Mouse (Mus musculus): ENCODE data around the gene Hadh.

Gene Hadh

GRCm38 (mm10) chr3:131214841-131215240, 57.1 kb downstream of the Hadh start:
- DNase-seq = no peak

- no peak for DNase-seq
These were observed 57.7 kb downstream of the Hadh start for GRCm38 (mm10) chr3:131214060-131214658.

DNA sequence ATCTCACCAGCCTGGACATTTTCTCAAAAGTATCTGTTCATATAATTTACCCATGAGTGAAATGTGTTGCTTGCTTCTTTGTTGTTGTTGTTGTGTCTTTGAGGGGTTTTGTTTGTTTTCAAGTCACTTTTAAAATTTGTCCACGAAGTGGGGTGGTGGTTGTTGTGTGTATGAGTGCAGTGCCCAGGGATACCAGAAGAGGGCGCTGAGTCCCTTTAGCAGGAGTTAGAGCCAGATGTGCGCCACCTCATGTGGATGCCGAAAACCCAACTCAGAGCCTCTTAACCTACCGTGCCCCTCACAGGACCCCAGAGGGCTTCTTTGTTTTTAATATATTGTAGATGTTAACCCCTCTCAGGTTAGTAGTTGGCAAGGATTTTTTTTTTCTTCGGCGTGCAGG, 59.7 kb downstream of the Hadh start:
- no peak for DNase-seq

DNA sequence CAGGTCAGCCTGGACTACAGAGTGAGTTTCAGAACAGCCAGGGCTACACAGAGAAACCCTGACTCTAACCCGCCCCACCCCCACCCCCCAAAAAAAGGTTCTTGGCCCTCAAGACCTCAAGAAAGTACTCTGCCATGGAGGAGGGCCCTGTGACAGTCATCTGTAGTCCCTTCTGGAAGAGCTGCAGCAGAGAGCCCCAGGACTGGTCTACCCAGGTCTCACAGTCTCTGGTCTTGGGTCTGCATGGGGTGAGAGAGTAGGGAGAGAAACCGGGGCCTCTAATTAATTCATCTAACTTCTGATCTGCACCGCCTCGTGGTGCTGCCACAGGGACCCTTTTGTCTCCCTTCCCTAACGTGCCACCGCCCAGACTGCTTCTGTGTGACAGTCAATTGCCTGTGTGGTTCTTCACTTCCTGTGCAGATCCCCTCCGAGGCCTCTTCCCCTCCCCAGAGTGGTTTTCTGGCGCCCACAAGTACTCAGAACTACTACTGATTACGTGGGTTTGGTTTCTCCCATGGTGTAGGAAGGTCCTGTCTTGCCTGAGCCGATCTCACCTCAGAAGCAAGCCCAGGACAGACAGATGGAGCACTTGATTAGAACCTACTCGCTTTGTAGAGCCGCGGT, 63.5 kb downstream of the Hadh start:
- no peak for DNase-seq

DNA sequence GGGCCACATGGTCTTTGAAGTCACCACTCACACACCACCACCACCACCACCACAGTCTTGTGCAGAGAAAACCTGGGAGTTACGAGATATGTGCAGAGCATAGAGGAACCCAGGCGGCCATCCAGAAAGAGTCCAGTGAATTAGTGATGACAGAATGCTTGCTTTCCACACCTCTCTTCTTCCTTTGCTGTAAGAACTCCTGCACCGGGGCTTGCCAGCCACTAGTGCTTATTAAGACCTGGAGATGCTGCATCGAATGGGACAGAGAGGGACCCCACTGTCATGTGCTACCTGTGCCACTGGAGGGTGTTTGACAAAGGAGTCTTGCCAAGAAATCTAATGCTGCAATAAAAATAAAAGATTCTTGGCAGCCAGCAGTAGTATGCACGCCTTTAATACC, 64.1 kb downstream of the Hadh start:
- no peak for DNase-seq

DNA sequence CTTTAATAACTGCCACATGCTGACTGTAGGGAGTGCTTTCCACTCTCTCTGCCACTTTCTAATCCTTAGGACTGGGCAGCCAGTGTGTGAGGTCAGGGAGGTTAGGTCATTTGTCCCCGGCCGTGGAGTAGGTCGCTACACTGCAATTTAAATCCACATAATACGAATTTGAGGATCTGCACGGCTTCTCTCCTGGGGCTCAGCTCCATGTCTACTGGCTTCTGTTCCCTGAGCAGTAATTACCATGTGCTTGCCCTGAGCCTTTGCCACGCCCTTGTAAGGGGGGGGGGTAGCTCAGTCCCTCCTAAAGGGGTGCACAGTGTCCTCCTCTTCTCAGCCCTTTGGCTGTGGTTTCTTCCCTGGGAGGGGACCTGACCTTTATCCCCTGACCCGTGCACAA, 69.6 kb downstream of the Hadh start:
- no peak for DNase-seq

DNA sequence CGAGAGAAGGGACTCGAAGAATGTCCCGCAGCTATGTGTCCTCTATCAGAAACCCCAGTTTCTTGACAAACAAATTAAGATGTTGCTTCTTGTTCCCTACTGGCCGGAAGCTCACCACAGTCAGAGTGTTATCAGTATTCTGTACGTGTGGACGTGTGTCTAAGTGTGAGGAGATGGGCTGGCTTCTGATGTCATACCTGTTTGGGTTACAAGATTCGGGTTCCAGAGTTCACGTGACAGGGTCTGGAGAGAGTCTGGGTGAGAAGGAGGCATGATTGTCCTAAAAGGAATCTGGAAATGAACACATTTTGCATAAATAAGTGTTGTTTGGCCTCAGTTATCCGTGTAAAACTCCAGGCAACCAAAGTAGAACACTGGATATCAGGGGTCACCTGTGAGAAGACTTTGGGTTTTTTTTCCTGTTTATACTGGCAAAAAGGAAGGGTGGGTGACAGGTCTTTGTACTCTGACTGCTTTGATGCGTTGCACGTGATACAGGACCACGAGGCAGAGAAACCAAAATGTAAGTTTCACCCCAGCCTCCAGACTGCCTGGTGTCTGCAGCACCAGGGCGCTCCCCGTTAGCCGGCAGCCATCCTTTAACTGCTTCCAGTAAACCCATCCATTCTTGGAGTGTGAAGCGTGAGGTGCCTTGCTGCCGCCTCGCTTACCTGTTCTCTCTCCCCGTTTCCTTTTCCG, 72.2 kb downstream of the Hadh start:
- no peak for DNase-seq

DNA sequence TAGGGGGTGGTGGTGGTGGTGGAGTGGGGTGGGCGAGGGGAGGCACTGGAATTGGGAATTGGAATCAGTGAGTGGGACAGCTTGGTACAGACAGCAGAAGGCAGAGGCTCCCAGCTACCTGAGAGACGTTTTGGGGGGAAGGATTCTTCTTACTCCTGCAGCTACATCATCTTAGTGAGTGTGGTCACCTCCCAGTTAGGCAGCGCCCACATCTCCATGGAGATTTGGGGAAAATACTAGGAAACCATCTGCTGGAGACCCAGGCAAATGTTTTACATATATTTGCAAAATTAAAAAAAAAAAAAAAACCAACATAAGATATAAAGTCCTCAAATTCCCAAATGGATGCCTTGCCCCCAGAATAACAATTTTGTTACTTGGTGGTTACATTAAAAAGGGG, 72.9 kb downstream of the Hadh start:
- DNase-seq = no peak

- no peak for DNase-seq
These were observed 75.3 kb downstream of the Hadh start for GRCm38 (mm10) chr3:131196507-131197019.

DNA sequence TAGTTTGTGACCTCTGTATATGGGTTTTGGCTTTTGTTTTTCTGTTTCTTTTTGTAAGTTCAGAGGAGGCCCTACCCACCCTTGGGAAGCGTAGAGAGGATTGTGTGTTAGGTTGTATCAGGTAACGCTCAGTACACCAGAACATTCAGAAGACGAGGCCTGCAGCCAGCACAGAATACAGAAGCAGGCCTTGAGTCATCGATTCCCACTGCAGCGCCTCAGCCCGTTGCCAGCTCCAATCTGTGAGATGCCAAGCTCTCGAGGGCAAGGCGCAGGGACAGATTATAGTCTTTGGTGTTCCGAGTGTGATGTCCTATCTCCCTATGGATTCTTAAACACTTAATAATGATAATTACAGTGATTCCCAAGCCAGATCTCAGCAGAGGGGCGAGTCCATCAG, 75.9 kb downstream of the Hadh start:
- no peak for DNase-seq

GRCm38 (mm10) chr3:131191454-131191853, 80.4 kb downstream of the Hadh start:
- DNase-seq = no peak

DNA sequence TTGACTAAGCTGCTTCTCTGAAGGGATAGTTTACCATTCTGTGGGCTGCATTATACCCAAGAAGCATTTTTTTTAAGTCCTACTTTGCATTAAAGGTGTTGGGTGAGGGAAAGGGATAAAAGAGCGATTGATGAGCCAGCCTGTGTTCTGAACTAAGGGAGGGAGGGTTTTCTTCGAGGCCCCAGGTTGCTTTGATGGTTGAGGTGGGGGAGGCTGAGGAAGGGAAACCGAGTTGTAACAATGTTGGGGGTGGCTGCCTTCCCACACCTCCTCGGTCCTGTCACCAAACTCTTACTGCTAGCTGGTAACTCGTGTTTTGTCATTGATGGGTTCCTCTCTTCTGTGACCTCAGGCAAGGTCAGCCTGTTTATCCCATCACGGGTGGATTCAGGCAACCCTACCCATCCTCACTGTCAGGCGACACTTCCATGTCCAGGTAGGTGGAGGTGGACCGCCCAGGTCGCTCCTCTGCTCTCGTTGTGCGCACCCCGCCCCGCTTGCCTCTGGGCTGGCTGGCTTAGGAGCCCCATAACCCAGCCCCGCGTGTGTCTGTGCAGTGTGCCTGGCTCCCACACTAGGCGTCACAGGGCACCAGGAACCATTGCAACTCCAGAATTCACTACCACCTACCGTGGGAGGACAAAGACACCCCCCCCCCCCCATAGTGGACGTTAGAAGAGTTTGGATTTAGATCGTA, 81.1 kb downstream of the Hadh start:
- no peak for DNase-seq

DNA sequence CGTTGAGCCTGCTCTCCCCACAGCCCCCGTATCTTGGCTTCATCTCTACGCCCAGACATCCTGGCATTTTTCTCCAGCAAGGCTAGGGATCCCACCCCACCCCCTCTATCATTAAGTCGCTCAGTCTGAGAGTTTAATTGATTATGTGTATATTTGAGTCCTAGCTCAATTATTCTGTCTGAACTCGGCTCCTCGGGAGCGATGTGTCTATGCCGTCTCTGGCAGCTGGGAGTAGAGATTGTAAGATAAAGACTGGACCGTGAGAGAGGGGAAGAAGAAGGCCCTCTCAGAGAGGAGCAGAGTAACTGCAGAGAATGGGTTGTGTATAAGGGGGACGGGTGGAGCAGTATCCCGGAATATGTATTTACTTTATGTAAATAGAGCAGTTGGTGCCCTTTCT, 81.7 kb downstream of the Hadh start:
- DNase-seq = no peak

DNA sequence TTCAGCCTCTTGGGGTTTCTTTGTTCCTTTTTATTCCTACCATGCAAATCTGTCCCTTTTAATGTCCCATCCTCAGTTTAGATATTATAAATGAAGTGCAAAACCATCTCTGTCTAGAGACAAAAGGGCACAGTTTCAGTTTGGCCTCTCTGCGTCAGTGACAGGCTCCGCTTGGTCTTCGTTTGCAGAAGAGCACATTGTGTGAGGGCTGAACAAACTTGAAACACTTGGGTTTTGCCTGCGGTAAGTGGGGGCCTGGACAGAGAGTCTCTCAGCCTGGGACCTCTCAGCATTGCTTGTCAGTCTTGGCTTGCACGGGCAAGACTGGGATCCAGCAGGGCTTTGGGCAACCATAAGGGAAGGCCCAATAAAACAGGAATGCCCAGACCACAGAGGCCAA, 85.7 kb downstream of the Hadh start:
- DNase-seq = no peak
